Mouse (Mus musculus): ENCODE measurements around the gene Gm20708.
"Not testable (repeated sequence)": the region's sequence is repeated elsewhere in the genome, so short reads cannot be mapped to it uniquely, and the experiment has no call there.

The Gm20708 gene

GRCm38 (mm10) chr11:117830401-117830800, 20.9 kb downstream of the Gm20708 start:
- DNase-seq (ENCODE audit: low read depth, low spot score) = no peak

GRCm38 (mm10) chr11:117832086-117832969, 22.9 kb downstream of the Gm20708 start:
- peak; percentile 86 for DNase-seq (ENCODE audit: low read depth, low spot score)

- not testable (repeated sequence) for DNase-seq (ENCODE audit: low read depth, low spot score)
Observed at GRCm38 (mm10) chr11:117833509-117833908, 24.0 kb downstream of the Gm20708 start.

GRCm38 (mm10) chr11:117834086-117834485, 24.6 kb downstream of the Gm20708 start:
- DNase-seq (ENCODE audit: low read depth, low spot score) = no peak

- peak; percentile 50 for DNase-seq (ENCODE audit: low read depth, low spot score)
Observed at GRCm38 (mm10) chr11:117836306-117836705, 26.8 kb downstream of the Gm20708 start.

GRCm38 (mm10) chr11:117838572-117838971, 29.1 kb downstream of the Gm20708 start:
- DNase-seq (ENCODE audit: low read depth, low spot score) = no peak

- DNase-seq (ENCODE audit: low read depth, low spot score) = no peak
Observed at GRCm38 (mm10) chr11:117839021-117839420, 29.6 kb downstream of the Gm20708 start.

GRCm38 (mm10) chr11:117840910-117841309, 31.4 kb downstream of the Gm20708 start:
- no peak for DNase-seq (ENCODE audit: low read depth, low spot score)

- no peak for DNase-seq (ENCODE audit: low read depth, low spot score)
Observed at GRCm38 (mm10) chr11:117843434-117843833, 34.0 kb downstream of the Gm20708 start.

- no peak for DNase-seq (ENCODE audit: low read depth, low spot score)
Observed at GRCm38 (mm10) chr11:117844997-117845396, 35.5 kb downstream of the Gm20708 start.

- DNase-seq (ENCODE audit: low read depth, low spot score) = no peak
Observed at GRCm38 (mm10) chr11:117845651-117846050, 36.2 kb downstream of the Gm20708 start.

GRCm38 (mm10) chr11:117846640-117847039, 37.2 kb downstream of the Gm20708 start:
- DNase-seq (ENCODE audit: low read depth, low spot score) = no peak

GRCm38 (mm10) chr11:117847593-117848215, 38.2 kb downstream of the Gm20708 start:
- no peak for DNase-seq (ENCODE audit: low read depth, low spot score)

GRCm38 (mm10) chr11:117848271-117848984, 39.0 kb downstream of the Gm20708 start:
- no peak for DNase-seq (ENCODE audit: low read depth, low spot score)

GRCm38 (mm10) chr11:117848985-117849671, 39.7 kb downstream of the Gm20708 start, which contains the start of gene Birc5:
Gene Birc5 (plus strand): TSS chr11:117849251.
- DNase-seq (ENCODE audit: low read depth, low spot score) = peak; percentile 97

GRCm38 (mm10) chr11:117852875-117853274, 43.4 kb downstream of the Gm20708 start:
- no peak for DNase-seq (ENCODE audit: low read depth, low spot score)

- DNase-seq (ENCODE audit: low read depth, low spot score) = no peak
Observed at GRCm38 (mm10) chr11:117854241-117854640, 44.8 kb downstream of the Gm20708 start.

- no peak for DNase-seq (ENCODE audit: low read depth, low spot score)
Observed at GRCm38 (mm10) chr11:117855360-117855759, 45.9 kb downstream of the Gm20708 start.

- DNase-seq (ENCODE audit: low read depth, low spot score) = no peak
Observed at GRCm38 (mm10) chr11:117855975-117856374, 46.5 kb downstream of the Gm20708 start.

- no peak for DNase-seq (ENCODE audit: low read depth, low spot score)
Observed at GRCm38 (mm10) chr11:117857462-117857861, 48.0 kb downstream of the Gm20708 start.

- no peak for DNase-seq (ENCODE audit: low read depth, low spot score)
Observed at GRCm38 (mm10) chr11:117858392-117858791, 48.9 kb downstream of the Gm20708 start.

Measured in mesoderm, embryonic 11.5 days (tissue).